Mouse (Mus musculus) bone marrow, adult 2 months (tissue): ENCODE measurements around the gene Atp6v0b.

Experiments used
- CTCF ChIP-seq: fragments of 200-500 bp; IDR thresholded peaks from 2 replicates; pipeline ENCODE4 v1.5.1; 2011; ENCODE audit warnings: low read length, control low read depth; ENCODE audit not compliant: control insufficient read depth, insufficient read depth
- POLR2A ChIP-seq: fragments of 200-500 bp; IDR thresholded peaks from 2 replicates; pipeline ENCODE4 v1.6.1; 2011; ENCODE audit warnings: low read depth, mild to moderate bottlenecking, control low read depth, low read length, borderline replicate concordance; ENCODE audit not compliant: control insufficient read depth

GRCm38 (mm10) chr4:117890031-117890430 is 2.9 kb upstream of the Atp6v0b start:
- TF ChIP-seq CTCF, result no peak
- TF ChIP-seq POLR2A, result no peak
